Mouse (Mus musculus): ENCODE data around the gene H2-T23. TPM values are rescaled to one million over a fixed set of nuclear protein-coding genes. Genes with fewer than 3 reads are reported as not detected.
A peak's percentile ranks its signal among the peaks of the same experiment; 100 is the strongest.

Gene H2-T23
- polyA plus RNA-seq, 1 experiment from 2014 or later: 10.2 TPM

DNA sequence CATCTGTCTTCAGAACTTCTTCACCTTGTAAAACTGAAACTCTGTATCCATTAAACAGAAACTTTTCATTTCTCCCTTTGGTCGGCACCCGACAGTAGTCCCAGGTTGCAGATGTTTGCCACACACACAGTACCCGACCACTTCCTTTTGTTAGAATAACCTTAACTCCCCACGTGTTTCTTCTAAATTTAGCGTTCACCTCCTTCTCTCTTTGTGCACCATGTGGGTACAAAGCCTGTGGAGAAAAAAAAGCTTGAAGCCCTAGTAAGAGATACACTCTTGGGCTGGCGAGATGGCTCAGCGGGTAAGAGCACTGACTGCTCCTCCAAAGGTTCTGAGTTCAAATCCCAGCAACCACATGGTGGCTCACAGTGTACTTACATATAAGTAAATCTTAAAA lies 33.3 kb downstream of the H2-T23 start:
- no peaks in the 10 kb centered on the region for H3K36me3 ChIP-seq

DNA sequence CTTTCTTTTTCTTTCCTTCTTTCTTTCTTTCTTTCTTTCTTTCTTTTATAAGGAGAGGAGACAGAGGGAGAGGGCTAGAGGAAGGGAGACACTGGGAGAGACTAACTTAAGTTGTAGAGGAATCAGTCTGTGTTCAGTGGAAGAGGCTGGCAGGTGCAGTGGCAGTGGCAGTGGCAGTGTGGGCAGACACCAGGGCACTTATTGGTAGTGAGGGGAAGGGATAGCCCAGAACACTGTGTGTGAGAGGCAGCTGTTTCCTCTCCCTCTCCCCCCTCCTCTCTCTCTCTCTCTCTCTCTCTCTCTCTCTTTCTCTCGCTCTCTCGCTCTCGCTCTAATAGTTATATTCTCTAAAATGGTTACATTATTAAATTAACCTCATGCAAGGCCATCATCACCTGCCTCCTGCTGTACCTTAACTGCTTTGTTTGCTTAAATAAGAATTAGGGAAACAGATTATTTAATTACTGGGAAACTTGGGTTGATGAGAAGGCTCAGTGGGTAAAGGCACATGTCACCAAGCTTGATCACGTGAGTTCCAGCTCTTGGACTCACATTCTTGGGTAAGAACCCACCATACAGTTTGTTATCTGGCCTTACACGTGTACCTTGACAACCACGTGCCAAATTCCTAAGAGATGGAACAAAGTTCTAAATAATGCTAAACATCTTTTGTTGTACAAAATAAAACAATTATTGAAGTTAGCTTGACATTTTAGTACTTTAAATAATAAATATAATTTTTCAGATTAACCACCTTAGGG lies 33.9 kb downstream of the H2-T23 start:
- Histone ChIP-seq H3K9ac (no peak overlapping the region), H3K27me3 (no peaks in the 10 kb centered on the region), H3K9me3 (no peaks in the 10 kb centered on the region), H3K36me3 (no peaks in the 10 kb centered on the region), H3K4me2 (replicated peaks) (no peak overlapping the region), H3K27ac (no peak overlapping the region), H3K4me1 (peaks cover 9% of the 10 kb centered on the region), H3K4me3 (no peak overlapping the region)
- 83% methylated on average over 6 of the region's 6 CpGs for WGBS
- ATAC-seq (ENCODE audit: insufficient number of reproducible peaks, insufficient read depth, low FRiP score, low TSS enrichment): no peak

More for the DNA sequence above, 33.3 kb downstream of the H2-T23 start:
- Histone ChIP-seq H3K9me3 (no peaks in the 10 kb centered on the region), H3K27ac (no peak overlapping the region), H3K27me3 (no peaks in the 10 kb centered on the region), H3K9ac (no peak overlapping the region), H3K4me1 (peaks cover 9% of the 10 kb centered on the region), H3K4me3 (no peak overlapping the region), H3K4me2 (replicated peaks) (no peak overlapping the region)
- ATAC-seq (ENCODE audit: insufficient number of reproducible peaks, insufficient read depth, low FRiP score, low TSS enrichment): no peak
- WGBS: 86% methylated on average over 7 of the region's 7 CpGs

DNA sequence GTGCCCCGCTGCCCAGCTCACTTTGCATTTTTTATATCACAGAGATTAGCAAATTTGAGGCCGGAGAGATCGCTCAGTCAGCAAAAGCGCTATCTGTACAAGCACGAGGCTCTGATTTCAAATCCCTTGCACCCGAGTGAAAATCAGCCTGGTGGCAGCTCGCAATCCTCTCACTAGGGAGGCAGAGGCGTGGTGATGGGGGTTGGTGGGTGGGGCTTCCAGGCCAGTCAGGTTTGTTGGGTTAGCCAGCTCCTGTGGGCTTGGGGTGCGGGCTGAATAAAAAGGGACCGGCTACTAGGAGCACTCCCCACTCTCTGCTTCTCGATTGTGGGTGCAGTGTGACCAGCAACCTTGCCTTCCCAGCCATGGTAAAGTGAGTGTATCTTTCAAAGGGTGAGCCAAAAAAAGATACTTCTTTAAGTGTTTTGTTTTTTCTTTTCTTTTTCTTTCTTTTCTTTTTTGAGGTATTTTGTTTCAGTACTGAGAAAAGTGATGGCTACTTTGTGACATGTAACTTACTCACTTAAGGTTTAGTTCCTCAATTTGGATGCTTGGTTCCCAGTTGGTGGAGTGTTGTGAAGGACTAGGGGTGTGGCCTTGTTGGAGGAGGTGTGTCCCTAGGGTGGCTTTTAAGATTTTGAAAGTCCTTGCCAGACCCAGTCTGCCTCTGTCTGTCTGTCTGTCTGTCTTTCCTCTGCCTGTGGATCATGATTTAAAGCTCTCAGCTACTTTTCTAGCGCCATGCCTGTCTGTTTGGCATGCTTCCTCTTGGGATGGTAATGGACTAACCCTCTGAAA lies 34.7 kb downstream of the H2-T23 start:
- no peak overlapping the region for H3K4me3 ChIP-seq

DNA sequence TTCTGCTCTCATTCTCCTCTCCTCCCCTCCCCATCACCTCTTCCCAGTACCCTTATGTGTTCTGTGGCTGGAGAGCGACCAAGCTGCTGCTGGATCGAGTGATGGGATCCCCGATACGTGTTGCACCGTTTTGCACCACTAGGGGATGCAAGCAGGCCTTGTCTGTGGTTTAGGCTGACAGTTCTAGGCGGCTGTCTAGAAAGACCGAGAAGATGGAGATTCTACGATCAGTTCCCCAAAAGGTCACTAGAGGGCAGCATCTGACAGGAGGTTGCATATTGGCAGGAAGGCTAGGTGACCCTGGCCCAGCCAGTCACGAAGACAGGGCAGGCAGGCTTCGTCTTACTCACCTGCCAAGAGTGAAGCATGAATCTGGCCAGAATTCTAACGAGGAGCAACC lies 35.7 kb downstream of the H2-T23 start:
- peaks cover 9% of the 10 kb centered on the region for H3K4me1 ChIP-seq
- no peak overlapping the region for H3K27ac ChIP-seq
- H3K36me3 ChIP-seq: no peaks in the 10 kb centered on the region
- no peak for ATAC-seq (ENCODE audit: insufficient number of reproducible peaks, insufficient read depth, low FRiP score, low TSS enrichment)
- no peak overlapping the region for H3K9ac ChIP-seq
- H3K27me3 ChIP-seq: no peaks in the 10 kb centered on the region
- no peaks in the 10 kb centered on the region for H3K9me3 ChIP-seq
- 3% methylated on average over 11 of the region's 11 CpGs for WGBS
- H3K4me3 ChIP-seq: no peak overlapping the region
- no peak overlapping the region for H3K4me2 ChIP-seq (replicated peaks)

More for the DNA sequence above, 34.7 kb downstream of the H2-T23 start:
- Histone ChIP-seq H3K9me3 (no peaks in the 10 kb centered on the region), H3K27me3 (no peaks in the 10 kb centered on the region), H3K36me3 (no peaks in the 10 kb centered on the region), H3K27ac (no peak overlapping the region), H3K4me2 (replicated peaks) (no peak overlapping the region), H3K4me1 (peaks cover 9% of the 10 kb centered on the region), H3K9ac (no peak overlapping the region)
- 56% methylated on average over 12 of the region's 12 CpGs for WGBS
- no peak for ATAC-seq (ENCODE audit: insufficient number of reproducible peaks, insufficient read depth, low FRiP score, low TSS enrichment)

DNA sequence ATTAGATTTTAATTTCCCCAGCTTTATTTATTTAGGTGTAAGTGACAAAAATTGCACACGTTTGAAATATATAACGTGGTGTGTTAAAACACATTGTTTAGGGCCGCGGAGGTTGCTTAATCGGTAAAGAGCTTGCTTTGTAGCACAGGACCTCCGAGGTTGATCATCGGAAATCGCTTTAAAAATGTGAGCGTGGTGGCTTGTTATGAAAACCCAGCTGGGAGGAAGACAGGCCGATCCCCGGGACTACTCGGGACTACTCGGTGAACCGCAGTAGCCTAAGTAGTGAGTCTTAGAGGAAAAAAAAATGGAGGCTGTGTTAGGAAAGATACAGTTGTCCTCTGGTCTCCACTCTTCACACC lies 37.8 kb downstream of the H2-T23 start:
- Histone ChIP-seq H3K36me3 (no peaks in the 10 kb centered on the region), H3K27ac (no peak overlapping the region)
- 5% methylated on average over 14 of the region's 14 CpGs for WGBS

DNA sequence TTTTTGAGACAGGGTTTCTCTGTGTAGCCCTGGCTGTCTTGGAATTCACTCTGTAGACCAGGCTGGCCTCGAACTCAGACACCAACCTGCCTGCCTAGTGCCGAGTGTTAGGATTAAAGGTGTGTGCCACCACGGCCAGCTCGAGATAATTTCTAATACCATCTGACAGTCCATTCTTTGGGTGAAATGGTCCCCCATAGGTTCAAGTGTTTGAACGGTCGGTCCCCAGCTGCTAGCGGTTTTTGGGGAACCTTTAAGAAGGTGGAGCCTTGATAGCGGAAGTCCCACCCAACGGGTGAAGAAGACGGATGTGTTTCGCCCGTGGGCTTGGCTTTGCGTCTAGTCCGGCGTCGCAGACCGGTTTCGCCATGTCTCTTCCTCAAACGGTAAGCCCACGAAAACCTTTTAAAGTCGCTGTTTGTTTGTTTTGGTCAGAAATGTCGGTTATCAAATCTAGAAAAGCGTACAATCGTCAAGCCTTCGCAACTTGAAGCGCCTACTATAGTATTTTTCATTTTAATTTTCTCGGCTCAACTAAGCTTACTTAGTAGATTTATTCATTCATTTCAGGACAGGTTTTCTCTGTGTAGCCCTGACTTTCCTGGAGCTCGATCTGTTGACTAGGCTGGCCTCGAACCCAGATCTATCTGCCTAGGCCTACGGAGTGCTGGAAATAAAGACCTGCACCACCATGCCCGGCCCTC lies 38.3 kb downstream of the H2-T23 start:
- H3K27me3 ChIP-seq: no peaks in the 10 kb centered on the region
- peak overlapping the region; percentile 60 for H3K4me3 ChIP-seq
- H3K4me1 ChIP-seq: peaks cover 9% of the 10 kb centered on the region
- 3% methylated on average over 31 of the region's 31 CpGs for WGBS
- H3K36me3 ChIP-seq: peaks cover 5% of the 10 kb centered on the region; the same call in 1 of the 2 replicates
- H3K4me2 ChIP-seq (replicated peaks): peak overlapping the region; percentile 65
- peak overlapping the region; percentile 61 for H3K9ac ChIP-seq
- H3K27ac ChIP-seq: no peak overlapping the region
- no peaks in the 10 kb centered on the region for H3K9me3 ChIP-seq
- peak; percentile 53; the same call in 1 of the 2 replicates for ATAC-seq (ENCODE audit: insufficient number of reproducible peaks, insufficient read depth, low FRiP score, low TSS enrichment)

More for the DNA sequence above, 37.8 kb downstream of the H2-T23 start:
- Histone ChIP-seq H3K9ac (peak overlapping the region; percentile 61), H3K4me2 (replicated peaks) (peak overlapping the region; percentile 65), H3K27me3 (no peaks in the 10 kb centered on the region), H3K4me1 (peaks cover 9% of the 10 kb centered on the region), H3K9me3 (no peaks in the 10 kb centered on the region), H3K4me3 (peak overlapping the region; percentile 60)
- no peak for ATAC-seq (ENCODE audit: insufficient number of reproducible peaks, insufficient read depth, low FRiP score, low TSS enrichment)

DNA sequence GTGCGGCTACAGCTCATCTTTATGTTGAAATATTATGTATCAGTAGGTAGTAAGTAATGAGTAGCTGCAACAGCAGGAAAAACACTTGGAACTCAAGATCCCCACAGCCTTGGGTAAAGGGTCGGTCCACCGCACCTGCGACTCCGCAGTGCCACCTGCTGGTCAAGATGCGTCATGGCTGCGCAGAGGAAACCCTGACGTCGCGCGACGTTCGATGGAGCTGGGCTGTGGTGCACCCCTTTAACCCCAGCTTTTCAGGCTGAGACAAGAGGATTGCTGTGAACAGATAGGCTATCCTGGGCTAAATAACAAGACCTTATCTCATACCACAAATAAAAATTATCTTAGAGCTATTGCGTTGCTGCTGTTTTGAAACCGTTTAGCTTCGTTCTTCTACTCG lies 39.0 kb downstream of the H2-T23 start:
- no peak overlapping the region for H3K9ac ChIP-seq
- peaks cover 9% of the 10 kb centered on the region for H3K4me1 ChIP-seq
- H3K9me3 ChIP-seq: no peaks in the 10 kb centered on the region
- peak overlapping the region; percentile 16; the same call in 1 of the 2 replicates for H3K4me3 ChIP-seq
- peak overlapping the region; percentile 65 for H3K4me2 ChIP-seq (replicated peaks)
- ATAC-seq (ENCODE audit: insufficient number of reproducible peaks, insufficient read depth, low FRiP score, low TSS enrichment): peak; percentile 73
- WGBS: 8% methylated on average over 17 of the region's 17 CpGs
- H3K27ac ChIP-seq: no peak overlapping the region
- peaks cover 12% of the 10 kb centered on the region for H3K36me3 ChIP-seq
- no peaks in the 10 kb centered on the region for H3K27me3 ChIP-seq

DNA sequence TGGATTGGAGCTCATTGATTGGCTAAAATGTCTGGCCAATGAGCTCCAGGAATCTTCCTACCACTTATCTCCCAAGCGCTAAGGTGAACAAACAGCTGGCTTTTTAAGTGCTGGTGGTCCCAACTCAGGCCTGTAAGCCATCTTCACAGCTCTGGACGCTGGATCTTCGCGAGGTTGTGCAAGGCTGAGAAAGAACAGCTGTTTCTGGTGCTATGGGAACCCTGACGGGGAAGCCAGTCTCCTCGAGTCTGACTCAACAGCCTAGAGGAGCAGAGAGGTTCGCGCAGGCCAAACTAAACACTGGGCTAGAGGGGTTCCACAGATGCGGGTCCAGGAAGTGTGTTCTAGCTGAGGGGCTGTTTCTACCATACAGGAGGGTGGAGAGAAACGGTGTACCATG lies 40.9 kb downstream of the H2-T23 start:
- no peak overlapping the region for H3K4me3 ChIP-seq
- no peak overlapping the region for H3K4me2 ChIP-seq (replicated peaks)
- no peaks in the 10 kb centered on the region for H3K9me3 ChIP-seq
- H3K4me1 ChIP-seq: peaks cover 7% of the 10 kb centered on the region
- no peak overlapping the region for H3K9ac ChIP-seq
- peaks cover 31% of the 10 kb centered on the region for H3K36me3 ChIP-seq
- H3K27me3 ChIP-seq: no peaks in the 10 kb centered on the region
- WGBS: 45% methylated on average over 10 of the region's 10 CpGs
- no peak for ATAC-seq (ENCODE audit: insufficient number of reproducible peaks, insufficient read depth, low FRiP score, low TSS enrichment)
- H3K27ac ChIP-seq: no peak overlapping the region

DNA sequence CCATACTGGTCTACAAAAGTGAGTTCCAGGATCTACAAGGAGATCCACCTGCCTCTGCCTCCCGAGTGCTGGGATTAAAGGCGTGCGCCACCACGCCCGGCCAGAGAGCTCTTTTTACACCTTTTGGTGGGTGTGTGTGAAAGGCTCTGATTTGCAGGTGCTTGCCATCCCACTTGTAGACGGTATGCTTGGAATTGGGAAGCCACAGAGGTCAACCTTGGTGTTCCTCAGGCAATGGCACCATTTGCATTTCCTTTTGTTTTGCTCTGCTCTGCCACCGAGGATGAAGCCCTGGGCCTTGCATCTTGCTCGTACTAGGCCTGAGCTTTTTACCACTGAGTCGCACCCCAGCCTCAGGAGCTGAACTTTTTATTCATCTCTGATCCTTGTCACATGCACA lies 50.9 kb downstream of the H2-T23 start:
- H3K4me1 ChIP-seq: peaks cover 16% of the 10 kb centered on the region
- no peak overlapping the region for H3K4me2 ChIP-seq (replicated peaks)
- peak overlapping the region; percentile 95; the same call in 1 of the 2 replicates for H3K4me3 ChIP-seq
- 90% methylated on average over 9 of the region's 9 CpGs for WGBS
- H3K27me3 ChIP-seq: no peaks in the 10 kb centered on the region
- H3K9me3 ChIP-seq: no peaks in the 10 kb centered on the region
- H3K9ac ChIP-seq: no peak overlapping the region
- no peak overlapping the region for H3K27ac ChIP-seq
- peaks cover 49% of the 10 kb centered on the region for H3K36me3 ChIP-seq
- no peak for ATAC-seq (ENCODE audit: insufficient number of reproducible peaks, insufficient read depth, low FRiP score, low TSS enrichment)

DNA sequence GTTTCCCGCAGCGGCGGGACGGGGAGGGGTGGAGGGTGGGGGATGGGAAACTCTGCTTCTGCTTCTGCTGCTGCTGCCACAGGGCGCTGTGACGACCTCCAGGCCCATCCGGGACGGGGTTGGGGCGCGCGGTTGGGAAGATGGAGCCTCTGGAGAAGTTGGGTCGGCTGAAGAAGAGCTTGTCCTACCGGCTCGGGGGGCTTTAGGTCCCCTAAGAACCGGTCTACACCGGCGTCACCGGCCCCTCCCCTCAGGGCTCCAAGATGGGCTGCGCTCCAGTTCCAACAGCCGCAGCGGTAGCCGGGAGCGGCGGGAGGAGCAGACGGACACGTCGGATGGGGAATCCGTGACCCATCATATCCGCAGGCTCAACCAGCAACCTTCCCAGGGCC lies 52.3 kb downstream of the H2-T23 start:
- Histone ChIP-seq H3K4me3 (peak overlapping the region; percentile 95), H3K27ac (peak overlapping the region; percentile 97), H3K9ac (peak overlapping the region; percentile 87), H3K27me3 (no peaks in the 10 kb centered on the region), H3K4me1 (peaks cover 16% of the 10 kb centered on the region), H3K36me3 (peaks cover 35% of the 10 kb centered on the region), H3K4me2 (replicated peaks) (peak overlapping the region; percentile 78), H3K9me3 (no peaks in the 10 kb centered on the region)
- ATAC-seq (ENCODE audit: insufficient number of reproducible peaks, insufficient read depth, low FRiP score, low TSS enrichment): peak; percentile 13; the same call in 1 of the 2 replicates
- WGBS: under 1% methylated on average over 26 of the region's 29 CpGs
